Mouse (Mus musculus): ENCODE results near the gene Aida.
A peak's percentile ranks its signal among the peaks of the same experiment; 100 is the strongest.
"Not testable (repeated sequence)": the region's sequence is repeated elsewhere in the genome, so short reads cannot be mapped to it uniquely, and the experiment has no call there.

Gene Aida

GRCm38 (mm10) chr1:183296465-183296864, at the start of gene Aida:
TSS of gene Aida (plus strand) at chr1:183296590.
- peak; percentile 34 to 54 for DNase-seq (ENCODE audit: low spot score in 2 of 2)

GRCm38 (mm10) chr1:183248144-183248543, 48.2 kb upstream of the Aida start:
- DNase-seq (ENCODE audit: low spot score in 2 of 2), result no peak

GRCm38 (mm10) chr1:183250612-183251011, 45.8 kb upstream of the Aida start:
- no peak for DNase-seq (ENCODE audit: low spot score in 2 of 2)

GRCm38 (mm10) chr1:183251818-183252217, 44.6 kb upstream of the Aida start:
- no peak for DNase-seq (ENCODE audit: low spot score in 2 of 2)

- no peak for DNase-seq (ENCODE audit: low spot score in 2 of 2)
These were observed 43.8 kb upstream of the Aida start for GRCm38 (mm10) chr1:183252574-183252973.

- DNase-seq (ENCODE audit: low spot score in 2 of 2), result no peak
These were observed 32.0 kb upstream of the Aida start for GRCm38 (mm10) chr1:183264145-183265008.

GRCm38 (mm10) chr1:183265921-183266467, 30.4 kb upstream of the Aida start:
- DNase-seq (ENCODE audit: low spot score in 2 of 2), result no peak

- no peak for DNase-seq (ENCODE audit: low spot score in 2 of 2)
These were observed 28.7 kb upstream of the Aida start for GRCm38 (mm10) chr1:183267666-183268065.

GRCm38 (mm10) chr1:183272867-183273818, 23.2 kb upstream of the Aida start:
- no peak for DNase-seq (ENCODE audit: low spot score in 2 of 2)

GRCm38 (mm10) chr1:183274385-183274784, 22.0 kb upstream of the Aida start:
- DNase-seq (ENCODE audit: low spot score in 2 of 2), result no peak

- no peak for DNase-seq (ENCODE audit: low spot score in 2 of 2)
These were observed 20.6 kb upstream of the Aida start for GRCm38 (mm10) chr1:183275763-183276162.

GRCm38 (mm10) chr1:183288351-183288750, 8.0 kb upstream of the Aida start:
- no peak for DNase-seq (ENCODE audit: low spot score in 2 of 2)

- no peak for DNase-seq (ENCODE audit: low spot score in 2 of 2)
These were observed 6.8 kb upstream of the Aida start for GRCm38 (mm10) chr1:183289576-183289975.

- peak; percentile 84 to 91 for DNase-seq (ENCODE audit: low spot score in 2 of 2)
These were observed 540 bp downstream of the Aida start, which contains the start of gene Brox for GRCm38 (mm10) chr1:183296877-183297383. TSS of gene Brox (minus strand) at chr1:183297269.

- DNase-seq (ENCODE audit: low spot score in 2 of 2), result peak; percentile 29 to 48
These were observed 1.1 kb downstream of the Aida start for GRCm38 (mm10) chr1:183297473-183297885.

GRCm38 (mm10) chr1:183297886-183298489, 1.6 kb downstream of the Aida start:
- DNase-seq (ENCODE audit: low spot score in 2 of 2), result peak; percentile 31 to 34

GRCm38 (mm10) chr1:183299161-183299560, 2.8 kb downstream of the Aida start:
- peak; percentile 94 to 95 for DNase-seq (ENCODE audit: low spot score in 2 of 2)

- no peak for DNase-seq (ENCODE audit: low spot score in 2 of 2)
These were observed 11.2 kb downstream of the Aida start for GRCm38 (mm10) chr1:183307555-183307954.

GRCm38 (mm10) chr1:183308476-183308875, 12.1 kb downstream of the Aida start:
- DNase-seq (ENCODE audit: low spot score in 2 of 2), result no peak

- DNase-seq (ENCODE audit: low spot score in 2 of 2), result not testable (repeated sequence)
These were observed 13.2 kb downstream of the Aida start for GRCm38 (mm10) chr1:183309601-183310000.

GRCm38 (mm10) chr1:183312076-183312475, 15.7 kb downstream of the Aida start:
- DNase-seq (ENCODE audit: low spot score in 2 of 2), result no peak

Data from frontal cortex, postnatal 10 days (tissue).